Mouse (Mus musculus): ENCODE results near the gene Zfp553. TPM values are rescaled to one million over a fixed set of nuclear protein-coding genes. Genes with fewer than 3 reads are reported as not detected.
A peak's percentile ranks its signal among the peaks of the same experiment; 100 is the strongest.

Gene Zfp553
- polyA plus RNA-seq, 1 experiment: 57.0 TPM

DNA sequence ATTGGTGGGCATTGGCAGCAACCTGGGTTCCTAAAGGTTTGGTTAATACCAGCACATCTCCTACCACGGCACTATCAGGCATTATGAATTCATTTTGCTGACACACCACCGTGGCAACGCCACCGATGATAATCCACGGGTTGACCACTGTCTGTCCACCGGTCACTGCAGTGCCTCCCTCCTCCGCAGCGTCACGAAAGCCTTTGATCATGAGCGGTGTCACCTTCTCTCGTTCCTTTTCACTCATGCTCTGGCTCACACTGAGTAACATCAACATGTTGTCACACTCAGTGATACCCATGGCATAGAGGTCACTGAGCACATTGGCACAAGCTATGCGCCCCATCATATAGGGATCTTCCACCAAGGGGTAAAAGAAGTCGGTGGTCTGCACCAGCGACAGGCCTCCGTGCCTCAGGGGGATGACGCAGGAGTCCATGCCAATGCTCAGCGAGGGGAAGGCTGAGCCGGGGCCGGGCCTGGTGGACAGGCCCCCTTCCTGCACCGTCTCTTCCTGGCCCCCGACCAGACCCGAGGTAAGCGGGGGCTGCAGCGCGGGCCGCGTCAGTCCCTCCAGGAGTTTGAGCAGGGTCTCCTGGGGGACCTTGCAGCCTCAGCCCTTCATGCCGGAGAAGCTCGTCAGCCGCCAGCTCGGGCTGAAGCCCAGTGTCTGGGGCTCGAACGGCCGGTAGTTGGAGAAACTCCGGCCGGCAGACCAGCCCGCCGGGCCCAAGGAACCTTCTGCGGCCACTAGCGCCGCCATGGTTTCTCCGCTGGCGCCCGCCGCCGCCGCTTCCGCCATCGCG lies 40.5 kb downstream of the Zfp553 start:
- peak overlapping the region; percentile 97 for H3K9ac ChIP-seq (ENCODE audit: low read depth, poor library complexity, severe bottlenecking)
- peaks cover 10% of the 10 kb centered on the region for H3K36me3 ChIP-seq (ENCODE audit: control insufficient read depth, insufficient read depth, low read length, poor library complexity, severe bottlenecking)
- no peaks in the 10 kb centered on the region for H3K27me3 ChIP-seq (ENCODE audit: control insufficient read depth, insufficient read depth, low read length, poor library complexity, severe bottlenecking)
- TF ChIP-seq CTCF (IDR thresholded peaks at IDR 0.05; ENCODE audit: low read depth, low read length) (no peak), POLR2A (IDR thresholded peaks at IDR 0.05; ENCODE audit: insufficient read depth, low read length) (no peak), EP300 (IDR thresholded peaks at IDR 0.05; ENCODE audit: insufficient read depth, low read depth, low read length) (no peak)
- 0 out of 2 replicates have a peak, but pooled peaks cover 3% of the 10 kb centered on the region for H3K9me3 ChIP-seq (replicated peaks; ENCODE audit: control insufficient read depth, insufficient read depth, low read length, poor library complexity, severe bottlenecking)
- no peak overlapping the region; the same call in 1 of the 2 replicates for H3K27ac ChIP-seq (ENCODE audit: insufficient read depth, low read length)
- peak overlapping the region; percentile 84 for H3K4me3 ChIP-seq (ENCODE audit: low read depth, low read length)
- H3K4me1 ChIP-seq (ENCODE audit: control insufficient read depth, insufficient read depth, low read length): no peaks in the 10 kb centered on the region

DNA sequence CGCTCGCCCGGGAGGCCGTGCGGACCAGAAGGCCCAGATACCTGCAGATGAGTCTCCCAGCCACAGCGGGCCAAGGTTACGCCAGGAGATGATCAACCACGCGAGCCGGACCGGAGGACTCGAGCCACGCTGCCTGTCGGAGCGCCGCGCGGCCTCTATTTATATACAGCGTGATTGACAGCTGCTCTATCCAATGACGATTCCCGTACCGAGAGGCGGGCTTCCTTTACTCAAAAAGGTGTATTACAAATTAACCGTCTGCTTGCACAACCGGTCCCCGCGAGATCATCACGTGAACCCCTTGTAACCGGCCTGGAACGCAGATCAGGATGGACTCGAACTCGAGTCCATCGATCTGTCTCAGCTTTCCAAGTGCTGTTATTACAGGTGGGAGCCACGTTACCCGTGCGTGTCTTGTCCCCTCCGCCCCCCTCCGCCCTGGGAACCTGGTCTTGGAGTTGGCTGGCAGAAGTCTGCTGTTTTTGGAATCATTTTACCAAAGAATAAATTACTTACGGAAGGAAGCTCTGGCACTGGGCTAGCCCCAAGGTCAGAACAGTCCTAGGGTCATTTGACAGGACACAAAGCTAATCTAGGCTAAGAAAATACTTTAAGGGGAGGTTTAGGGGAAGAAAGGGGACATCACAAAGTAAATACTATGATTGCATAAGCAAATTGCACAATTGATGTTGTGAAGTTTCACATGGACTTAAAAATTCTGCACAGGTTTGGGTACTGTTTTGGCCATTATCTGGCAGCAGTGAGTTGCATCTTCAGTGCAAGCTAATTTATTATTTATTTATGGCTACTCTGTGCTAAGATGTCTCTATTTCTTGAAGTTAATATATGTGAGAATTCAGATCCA lies 41.3 kb downstream of the Zfp553 start, which contains the start of gene Sephs2:
Gene Sephs2, minus strand, starts transcription at position 131 of the 865 bp plus-strand sequence.
- Histone ChIP-seq H3K9ac (ENCODE audit: low read depth, poor library complexity, severe bottlenecking) (peak within 1 kb of the TSS; percentile 97), H3K9me3 (replicated peaks; ENCODE audit: control insufficient read depth, insufficient read depth, low read length, poor library complexity, severe bottlenecking) (no peaks in the 10 kb centered on the region), H3K4me3 (ENCODE audit: low read depth, low read length) (peak within 1 kb of the TSS; percentile 84), H3K4me1 (ENCODE audit: control insufficient read depth, insufficient read depth, low read length) (no peaks in the 10 kb centered on the region), H3K36me3 (ENCODE audit: control insufficient read depth, insufficient read depth, low read length, poor library complexity, severe bottlenecking) (peaks cover 10% of the 10 kb centered on the region), H3K27ac (ENCODE audit: insufficient read depth, low read length) (peak within 1 kb of the TSS; percentile 11; the same call in 1 of the 2 replicates), H3K27me3 (ENCODE audit: control insufficient read depth, insufficient read depth, low read length, poor library complexity, severe bottlenecking) (no peaks in the 10 kb centered on the region)
- TF ChIP-seq EP300 (IDR thresholded peaks at IDR 0.05; ENCODE audit: insufficient read depth, low read depth, low read length) (peak; percentile 24; the same call in 1 of the 2 replicates), CTCF (IDR thresholded peaks at IDR 0.05; ENCODE audit: low read depth, low read length) (no peak), POLR2A (IDR thresholded peaks at IDR 0.05; ENCODE audit: insufficient read depth, low read length) (peak; percentile 93)

DNA sequence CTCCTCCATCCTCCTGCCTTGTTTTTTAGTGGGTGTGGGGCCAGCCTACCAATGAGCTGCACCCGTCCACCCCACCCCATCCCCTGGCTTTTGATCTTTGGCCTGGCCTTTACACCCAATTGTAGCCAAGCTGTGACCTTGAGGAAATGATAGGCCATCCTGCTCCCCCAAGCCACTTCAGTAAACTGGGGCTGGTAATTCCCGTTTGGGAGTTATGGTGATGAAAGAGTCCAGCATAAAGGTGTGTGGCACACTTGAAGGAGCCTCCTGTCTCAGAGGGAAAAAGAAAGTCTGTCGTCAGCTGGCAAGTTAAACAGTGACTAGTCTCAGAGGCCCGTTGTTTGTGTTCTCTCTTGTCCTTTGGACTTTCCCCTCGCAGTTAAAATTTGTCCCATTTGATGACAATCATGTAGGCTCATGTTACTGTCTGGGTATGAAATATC lies 43.7 kb downstream of the Zfp553 start:
- Histone ChIP-seq H3K36me3 (ENCODE audit: control insufficient read depth, insufficient read depth, low read length, poor library complexity, severe bottlenecking) (peaks cover 2% of the 10 kb centered on the region), H3K4me3 (ENCODE audit: low read depth, low read length) (no peak overlapping the region), H3K27me3 (ENCODE audit: control insufficient read depth, insufficient read depth, low read length, poor library complexity, severe bottlenecking) (no peaks in the 10 kb centered on the region), H3K9me3 (replicated peaks; ENCODE audit: control insufficient read depth, insufficient read depth, low read length, poor library complexity, severe bottlenecking) (no peaks in the 10 kb centered on the region), H3K27ac (ENCODE audit: insufficient read depth, low read length) (no peak overlapping the region), H3K9ac (ENCODE audit: low read depth, poor library complexity, severe bottlenecking) (no peak overlapping the region), H3K4me1 (ENCODE audit: control insufficient read depth, insufficient read depth, low read length) (no peaks in the 10 kb centered on the region)
- no peak for TF ChIP-seq EP300 (IDR thresholded peaks at IDR 0.05; ENCODE audit: insufficient read depth, low read depth, low read length)
- no peak for TF ChIP-seq POLR2A (IDR thresholded peaks at IDR 0.05; ENCODE audit: insufficient read depth, low read length)
- no peak for TF ChIP-seq CTCF (IDR thresholded peaks at IDR 0.05; ENCODE audit: low read depth, low read length)

DNA sequence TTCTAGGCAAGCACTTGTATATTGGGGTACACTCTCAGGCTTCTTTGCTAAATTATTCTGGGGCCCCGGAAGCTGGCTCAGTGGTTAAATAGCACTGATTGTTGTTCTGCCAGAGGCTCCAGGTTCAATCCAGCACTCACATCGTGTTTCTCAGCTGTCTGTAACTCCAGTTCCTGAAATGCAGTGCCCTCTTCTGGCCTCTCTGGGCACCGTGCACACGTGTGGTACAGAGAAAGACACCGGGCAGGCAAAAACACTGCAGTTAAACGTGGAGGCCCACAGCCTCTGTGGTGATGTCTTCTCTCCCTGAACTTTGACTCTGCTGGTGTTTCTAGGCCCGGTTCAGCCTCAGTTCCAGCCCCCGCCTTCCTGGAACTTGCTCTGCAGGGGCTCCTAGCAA lies 45.5 kb downstream of the Zfp553 start:
- Histone ChIP-seq H3K4me1 (ENCODE audit: control insufficient read depth, insufficient read depth, low read length) (no peaks in the 10 kb centered on the region), H3K9me3 (replicated peaks; ENCODE audit: control insufficient read depth, insufficient read depth, low read length, poor library complexity, severe bottlenecking) (no peaks in the 10 kb centered on the region), H3K27me3 (ENCODE audit: control insufficient read depth, insufficient read depth, low read length, poor library complexity, severe bottlenecking) (no peaks in the 10 kb centered on the region), H3K4me3 (ENCODE audit: low read depth, low read length) (no peak overlapping the region), H3K27ac (ENCODE audit: insufficient read depth, low read length) (no peak overlapping the region), H3K9ac (ENCODE audit: low read depth, poor library complexity, severe bottlenecking) (no peak overlapping the region), H3K36me3 (ENCODE audit: control insufficient read depth, insufficient read depth, low read length, poor library complexity, severe bottlenecking) (no peaks in the 10 kb centered on the region)
- peak; percentile 87 for TF ChIP-seq CTCF (IDR thresholded peaks at IDR 0.05; ENCODE audit: low read depth, low read length)
- no peak for TF ChIP-seq EP300 (IDR thresholded peaks at IDR 0.05; ENCODE audit: insufficient read depth, low read depth, low read length)

DNA sequence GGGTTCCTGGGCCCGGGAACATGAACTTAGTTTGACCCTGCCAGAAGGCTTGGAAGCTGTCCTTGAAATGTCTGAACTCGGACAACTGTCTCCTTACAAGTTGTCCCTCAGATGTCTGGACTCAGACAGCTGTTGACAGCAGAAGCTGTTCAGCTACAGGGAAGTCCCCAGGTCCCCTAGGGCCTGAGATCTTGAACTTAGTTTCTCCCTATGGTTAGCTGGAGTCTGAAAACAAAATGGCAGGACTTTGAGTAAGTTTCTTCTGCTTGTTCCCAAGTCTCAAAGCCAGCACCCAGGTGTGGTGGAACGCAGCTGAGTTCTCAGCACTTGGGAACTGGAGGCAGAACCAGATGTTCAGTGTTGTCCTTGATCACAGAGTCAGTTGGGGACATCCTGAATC lies 47.2 kb downstream of the Zfp553 start:
- Histone ChIP-seq H3K9me3 (replicated peaks; ENCODE audit: control insufficient read depth, insufficient read depth, low read length, poor library complexity, severe bottlenecking) (no peaks in the 10 kb centered on the region), H3K4me3 (ENCODE audit: low read depth, low read length) (no peak overlapping the region), H3K27ac (ENCODE audit: insufficient read depth, low read length) (no peak overlapping the region), H3K36me3 (ENCODE audit: control insufficient read depth, insufficient read depth, low read length, poor library complexity, severe bottlenecking) (no peaks in the 10 kb centered on the region), H3K4me1 (ENCODE audit: control insufficient read depth, insufficient read depth, low read length) (no peaks in the 10 kb centered on the region), H3K9ac (ENCODE audit: low read depth, poor library complexity, severe bottlenecking) (no peak overlapping the region), H3K27me3 (ENCODE audit: control insufficient read depth, insufficient read depth, low read length, poor library complexity, severe bottlenecking) (no peaks in the 10 kb centered on the region)
- no peak for TF ChIP-seq CTCF (IDR thresholded peaks at IDR 0.05; ENCODE audit: low read depth, low read length)
- TF ChIP-seq EP300 (IDR thresholded peaks at IDR 0.05; ENCODE audit: insufficient read depth, low read depth, low read length): no peak
- no peak for TF ChIP-seq POLR2A (IDR thresholded peaks at IDR 0.05; ENCODE audit: insufficient read depth, low read length)

All from ES-Bruce4 (cell line).